Mouse (Mus musculus) stomach, postnatal 0 days (tissue): ENCODE data around the gene Map2k7. TPM values are rescaled to one million over a fixed set of nuclear protein-coding genes. Genes with fewer than 3 reads are reported as not detected.
A peak's percentile ranks its signal among the peaks of the same experiment; 100 is the strongest.

Experiments used
- ATAC-seq: fragments of 200-750 bp; cut with Nextera tagmentation; 2 replicates; pipeline ENCODE4 v1.8.0; 2017; ENCODE audit not compliant: low FRiP score, low TSS enrichment
- DNase-seq: peaks from one replicate; pipeline ENCODE4 v3.0.0-alpha.2; 2016; ENCODE audit warnings: low spot score
- H3K27ac ChIP-seq: fragments of 300-500 bp; sonication (generic); replicated peaks from 2 replicates; pipeline ENCODE4 v1.5.1; 2014; ENCODE audit warnings: mild to moderate bottlenecking, control low read depth
- H3K27me3 ChIP-seq: fragments of 300-500 bp; sonication (generic); 2 replicates; pipeline ENCODE4 v1.6.1; 2014; ENCODE audit warnings: low read length; ENCODE audit not compliant: control insufficient read depth, insufficient read depth
- H3K36me3 ChIP-seq: fragments of 300-500 bp; sonication (generic); 2 replicates; pipeline ENCODE4 v1.6.1; 2014; ENCODE audit warnings: low read length, mixed read lengths; ENCODE audit not compliant: control insufficient read depth, insufficient read depth
- H3K4me1 ChIP-seq: fragments of 300-500 bp; sonication (generic); replicated peaks from 2 replicates; pipeline ENCODE4 v1.6.1; 2014; ENCODE audit warnings: antibody characterized with exemption; ENCODE audit not compliant: control insufficient read depth, insufficient read depth
- H3K4me2 ChIP-seq: fragments of 300-500 bp; sonication (generic); replicated peaks from 2 replicates; pipeline ENCODE4 v1.6.1; 2014; ENCODE audit warnings: low read depth, mild to moderate bottlenecking, control low read depth, moderate library complexity
- H3K4me3 ChIP-seq: fragments of 300-500 bp; sonication (generic); 2 replicates; pipeline ENCODE4 v1.5.1; 2014; ENCODE audit warnings: low read depth, low read length, control low read depth
- H3K9ac ChIP-seq: fragments of 300-500 bp; sonication (generic); 2 replicates; pipeline ENCODE4 v1.6.1; 2014; ENCODE audit warnings: mild to moderate bottlenecking, low read length, control low read depth, mixed read lengths
- H3K9me3 ChIP-seq: fragments of 300-500 bp; sonication (generic); 2 replicates; pipeline ENCODE4 v1.6.1; 2016; ENCODE audit warnings: low read length; ENCODE audit not compliant: control insufficient read depth
- CTCF ChIP-seq: IDR thresholded peaks from 2 replicates; pipeline ENCODE4 v1.5.1; 2016; ENCODE audit warnings: antibody characterized with exemption, low read depth, mild to moderate bottlenecking, moderate library complexity
- EP300 ChIP-seq: optimal IDR thresholded peaks from 2 replicates; pipeline ENCODE3; 2016; ENCODE audit warnings: antibody characterized with exemption
- WGBS: fragments of 180-500 bp; shearing (Covaris S2); extraction: QIAGEN DNeasy Blood & Tissue Kit; methylation state at CpG from one replicate; pipeline ENCODE4 v1.1.7; 2014; 5-methylcytosine and 5-hydroxymethylcytosine counted together
- polyA plus RNA-seq: library from polyadenylated mRNA; unstranded; fragments of >200 nt; fragmentation: Nextera tagmentation; extraction: Ambion mirVana; gene quantifications from 2 replicates; pipeline ENCODE4 v1.2.1, GENCODE M21; 2015

The Map2k7 gene
- polyA plus RNA-seq, 1 experiment from 2014 or later = 15.7 TPM

GRCm38 (mm10) chr8:4258678-4259077 lies 20.1 kb downstream of the Map2k7 start:
- no peak for TF ChIP-seq EP300
- no peak for TF ChIP-seq CTCF
- peak overlapping the region; percentile 67 for H3K9ac ChIP-seq
- peak overlapping the region; percentile 62 for H3K4me3 ChIP-seq
- under 1% methylated on average over 32 of the region's 32 CpGs for WGBS
- ATAC-seq (peak; percentile 52), DNase-seq (no peak)
- no peaks in the 10 kb centered on the region for H3K9me3 ChIP-seq
- H3K27me3 ChIP-seq = no peaks in the 10 kb centered on the region
- peak overlapping the region; percentile 61 for H3K27ac ChIP-seq
- H3K4me1 ChIP-seq = no peaks in the 10 kb centered on the region; the same call in 1 of the 2 replicates
- peaks cover 22% of the 10 kb centered on the region for H3K36me3 ChIP-seq
- peak overlapping the region; percentile 94 for H3K4me2 ChIP-seq

GRCm38 (mm10) chr8:4259125-4259804 lies 20.7 kb downstream of the Map2k7 start, which contains the start of gene Ctxn1:
TSS of gene Ctxn1 (minus strand) at chr8:4259274.
- DNase-seq (peak; percentile 98), ATAC-seq (peak; percentile 95)
- 9% methylated on average over 19 of the region's 33 CpGs for WGBS
- peak within 1 kb of the TSS; percentile 94 for H3K4me2 ChIP-seq
- peak within 1 kb of the TSS; percentile 67 for H3K9ac ChIP-seq
- TF ChIP-seq CTCF = no peak
- TF ChIP-seq EP300 = no peak
- H3K36me3 ChIP-seq = peaks cover 22% of the 10 kb centered on the region
- peak within 1 kb of the TSS; percentile 62 for H3K4me3 ChIP-seq
- H3K27me3 ChIP-seq = no peaks in the 10 kb centered on the region
- no peaks in the 10 kb centered on the region for H3K9me3 ChIP-seq
- peak within 1 kb of the TSS; percentile 61 for H3K27ac ChIP-seq
- no peaks in the 10 kb centered on the region; the same call in 1 of the 2 replicates for H3K4me1 ChIP-seq

DNA sequence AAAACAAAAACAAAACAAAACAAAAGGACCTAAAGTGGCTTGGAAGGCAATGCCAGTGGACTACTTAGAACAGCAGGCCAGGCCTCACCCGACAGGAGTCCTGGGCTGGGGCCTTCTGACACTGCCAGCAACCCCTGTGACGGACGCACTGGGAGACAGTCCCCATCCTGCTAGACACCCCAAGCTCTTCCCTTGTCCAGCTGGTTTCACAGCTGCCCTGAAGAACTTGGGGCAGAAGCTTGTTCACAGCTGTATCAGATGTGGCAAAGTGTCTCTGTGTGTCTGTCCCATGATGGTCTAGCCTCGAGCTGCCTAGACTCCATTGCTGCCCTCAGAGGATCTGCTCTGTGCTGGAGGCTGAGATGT lies 21.2 kb downstream of the Map2k7 start:
- H3K9ac ChIP-seq = no peak overlapping the region
- no peak overlapping the region for H3K4me3 ChIP-seq
- no peaks in the 10 kb centered on the region for H3K27me3 ChIP-seq
- 84% methylated on average over 4 of the region's 4 CpGs for WGBS
- H3K4me1 ChIP-seq = no peaks in the 10 kb centered on the region
- no peaks in the 10 kb centered on the region for H3K9me3 ChIP-seq
- no peak for TF ChIP-seq EP300
- TF ChIP-seq CTCF = no peak
- no peak for DNase-seq
- ATAC-seq = no peak
- peak overlapping the region; percentile 61 for H3K27ac ChIP-seq
- H3K36me3 ChIP-seq = peaks cover 22% of the 10 kb centered on the region
- H3K4me2 ChIP-seq = no peak overlapping the region; the same call in 1 of the 2 replicates

DNA sequence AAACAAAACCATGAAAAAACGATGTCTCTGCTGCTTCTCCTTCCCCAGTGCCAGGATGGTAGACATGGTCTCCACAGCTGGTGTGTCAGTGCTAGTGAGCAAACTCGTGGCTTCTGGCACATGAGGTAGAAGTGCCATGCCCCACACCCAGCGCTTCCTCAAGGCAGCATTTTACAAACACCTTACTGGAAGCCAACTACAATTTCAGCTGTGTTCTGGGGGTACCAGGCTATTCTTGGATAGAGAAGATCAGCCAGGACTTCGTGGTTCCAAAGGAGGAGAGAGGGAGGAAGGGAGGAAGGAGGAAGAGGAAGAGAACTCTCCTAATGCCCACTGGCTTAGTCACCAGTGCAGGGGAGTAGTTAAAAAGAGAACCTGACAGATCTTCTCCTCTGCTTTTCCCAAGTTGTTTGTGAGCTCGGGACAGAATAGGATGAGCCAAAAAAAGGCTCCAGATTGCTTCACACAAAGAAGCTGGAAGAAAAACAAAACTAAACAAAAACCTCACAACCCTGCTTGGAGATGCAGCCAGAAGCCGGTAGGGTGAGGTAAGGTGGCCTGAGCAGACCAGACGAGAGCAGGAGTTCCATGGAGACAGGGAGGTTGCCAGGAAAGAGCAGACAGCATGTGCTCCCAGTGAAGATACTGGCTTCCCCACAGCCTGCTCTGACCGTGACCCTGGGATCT lies 24.7 kb downstream of the Map2k7 start:
- H3K4me3 ChIP-seq = no peak overlapping the region
- no peaks in the 10 kb centered on the region for H3K9me3 ChIP-seq
- no peak overlapping the region for H3K27ac ChIP-seq
- 86% methylated on average over 8 of the region's 8 CpGs for WGBS
- ATAC-seq (no peak), DNase-seq (no peak)
- no peak overlapping the region for H3K9ac ChIP-seq
- TF ChIP-seq CTCF = no peak
- no peak for TF ChIP-seq EP300
- H3K4me2 ChIP-seq = no peak overlapping the region
- H3K27me3 ChIP-seq = no peaks in the 10 kb centered on the region
- H3K4me1 ChIP-seq = no peaks in the 10 kb centered on the region
- peaks cover 42% of the 10 kb centered on the region for H3K36me3 ChIP-seq

DNA sequence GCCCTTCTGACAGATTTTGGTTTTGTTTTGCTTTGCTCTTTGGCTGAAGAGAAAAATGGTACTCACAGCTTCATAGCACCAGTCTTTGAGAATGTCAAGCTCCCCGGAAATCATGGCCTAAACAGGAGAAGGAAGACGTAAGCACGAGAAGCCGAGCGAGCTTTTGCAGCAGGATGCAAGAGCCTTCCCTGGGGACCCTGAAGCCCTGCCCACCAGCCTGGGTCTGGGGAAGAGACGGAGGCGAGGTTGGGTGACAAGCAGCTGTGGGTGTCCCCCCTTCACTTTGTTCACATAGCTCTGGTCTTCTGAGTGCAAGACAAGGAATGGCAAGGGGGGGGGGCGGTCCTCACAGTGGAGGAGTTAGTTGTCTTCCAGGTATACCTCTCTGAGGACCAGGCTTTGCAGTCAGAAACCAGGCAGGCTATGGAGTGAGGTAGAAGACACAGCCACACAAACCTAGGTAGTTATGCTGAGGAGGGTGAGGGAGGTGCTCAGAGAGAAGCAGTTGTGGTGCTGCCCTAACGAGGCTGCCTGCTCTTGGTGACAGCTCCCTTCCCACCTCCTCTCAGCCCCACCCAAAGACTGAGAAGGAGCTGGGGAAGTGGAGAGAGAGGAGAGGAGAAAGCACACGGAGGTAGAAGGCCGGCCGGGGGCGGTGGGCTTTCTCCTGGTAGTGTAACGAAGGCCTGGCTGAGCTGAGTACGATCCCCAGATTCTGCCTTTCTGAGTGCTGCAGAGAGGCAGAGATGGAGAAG lies 26.8 kb downstream of the Map2k7 start:
- TF ChIP-seq EP300 = no peak
- Histone ChIP-seq H3K27ac (no peak overlapping the region), H3K9me3 (no peaks in the 10 kb centered on the region), H3K36me3 (peaks cover 50% of the 10 kb centered on the region), H3K27me3 (no peaks in the 10 kb centered on the region), H3K4me3 (no peak overlapping the region), H3K9ac (no peak overlapping the region), H3K4me2 (no peak overlapping the region), H3K4me1 (no peaks in the 10 kb centered on the region)
- 87% methylated on average over 15 of the region's 15 CpGs for WGBS
- DNase-seq (peak; percentile 9), ATAC-seq (no peak)
